Mouse (Mus musculus) cortical plate, adult 2 months (tissue): ENCODE results near the gene Smim11.

Experiments
- CTCF ChIP-seq: fragments of 200-500 bp; IDR thresholded peaks from 2 replicates; pipeline ENCODE4 v1.5.1; 2011; ENCODE audit warnings: mild to moderate bottlenecking, control low read depth, low read length; ENCODE audit not compliant: insufficient read depth; ENCODE audit errors: extremely low read depth
- POLR2A ChIP-seq: fragments of 200-500 bp; IDR thresholded peaks from 2 replicates; pipeline ENCODE4 v1.6.1; 2011; ENCODE audit warnings: mild to moderate bottlenecking, low read length, control low read depth; ENCODE audit not compliant: insufficient read depth; ENCODE audit errors: extremely low read depth

- TF ChIP-seq CTCF = no peak
- TF ChIP-seq POLR2A = no peak
These were observed 8.0 kb downstream of the Smim11 start for GRCm38 (mm10) chr16:92309126-92309525.
